Mouse (Mus musculus): ENCODE measurements at regions not wholly inside any gene's neighbourhood (a gene's known extent, or its start where the extent isn't known, plus 50 kb on each side); places are given as distances from the start of the nearest gene placed in this dataset.

GRCm38 (mm10) chr5:79679051-79679450, 1340.9 kb upstream of the Adgrl3 start:
- DNase-seq (ENCODE audit: low read depth, low spot score), result no peak

DNA sequence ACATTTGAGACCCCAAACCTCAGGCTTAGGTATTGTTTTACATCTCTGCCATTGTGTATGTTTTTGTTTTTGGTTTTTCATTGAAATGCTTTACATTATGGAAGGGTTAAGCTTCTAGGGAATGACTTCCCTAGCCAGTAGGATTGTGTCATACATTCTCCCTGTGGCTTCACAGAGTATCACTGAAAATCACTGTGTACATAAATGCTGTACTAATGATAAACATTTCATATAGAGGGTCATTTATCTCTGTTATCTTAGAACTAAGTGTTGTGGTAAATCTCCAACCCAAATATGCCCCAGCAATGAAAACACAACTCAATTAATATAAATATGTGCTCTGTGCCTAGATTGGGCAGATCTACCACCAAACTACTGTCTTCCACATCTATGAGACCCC, 1339.6 kb upstream of the Adgrl3 start:
- DNase-seq (ENCODE audit: low read depth, low spot score), result no peak

DNA sequence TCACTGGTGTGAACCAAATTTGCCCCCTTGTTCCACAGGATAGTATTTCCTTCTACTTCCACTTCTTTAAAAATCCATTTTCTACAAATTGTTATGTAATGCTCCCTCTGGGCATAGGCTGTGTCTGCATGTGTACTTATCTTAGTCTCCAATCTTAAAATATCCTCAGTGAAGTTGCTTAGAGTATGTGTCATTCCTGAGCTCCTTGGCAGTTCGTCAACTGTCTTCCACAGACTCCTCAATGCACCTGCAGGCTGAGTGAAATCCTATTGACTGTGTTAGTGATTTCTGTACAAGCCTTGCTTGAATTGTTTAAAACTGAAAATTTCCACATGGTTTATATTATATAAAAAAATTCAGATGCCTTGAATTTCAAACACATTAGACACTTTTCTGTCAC, 1313.3 kb upstream of the Adgrl3 start:
- no peak for DNase-seq (ENCODE audit: low read depth, low spot score)

DNA sequence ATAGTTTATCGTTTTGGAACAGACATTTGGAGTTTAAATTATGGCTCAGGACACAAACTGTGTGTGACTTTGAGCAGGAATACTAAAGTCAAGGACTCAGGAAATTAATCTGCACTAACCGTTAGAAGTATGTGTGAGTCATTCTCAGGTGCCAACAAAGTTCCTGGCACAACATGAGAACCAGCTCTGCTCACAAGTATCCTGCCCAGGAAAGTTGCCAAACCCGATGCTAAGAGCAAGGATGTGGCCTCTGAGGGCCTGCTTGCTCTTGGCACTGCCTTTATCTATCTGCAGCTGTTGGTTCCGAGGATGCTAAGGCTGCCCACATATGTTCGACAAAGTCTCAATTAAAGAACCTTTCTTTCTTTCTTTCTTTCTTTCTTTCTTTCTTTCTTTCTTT, 1285.1 kb upstream of the Adgrl3 start:
- no peak for DNase-seq (ENCODE audit: low read depth, low spot score)

- no peak for DNase-seq (ENCODE audit: low read depth, low spot score)
These were observed 1235.5 kb upstream of the Adgrl3 start for GRCm38 (mm10) chr5:79784391-79784790.

DNA sequence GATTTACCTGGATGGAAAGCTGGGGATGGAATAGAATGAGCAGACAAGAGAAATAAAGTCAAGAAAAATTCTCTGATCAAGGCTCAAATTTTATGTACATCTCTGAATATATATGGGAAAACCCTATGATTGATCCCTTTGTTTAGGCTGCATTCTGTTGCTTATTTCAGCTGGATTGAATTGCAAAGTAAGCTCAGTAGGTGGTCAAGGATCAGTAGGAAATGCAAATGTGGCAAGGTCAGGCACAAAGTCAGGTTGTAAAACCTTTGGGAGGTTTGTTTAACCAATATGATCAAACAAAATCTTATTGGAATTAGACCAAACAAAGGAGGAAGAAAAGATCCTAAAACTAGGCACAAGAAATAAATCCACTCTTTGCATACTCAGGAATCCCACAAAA, 1193.4 kb upstream of the Adgrl3 start:
- no peak for DNase-seq (ENCODE audit: low read depth, low spot score)

- DNase-seq (ENCODE audit: low read depth, low spot score), result peak; percentile 18
These were observed 1173.5 kb upstream of the Adgrl3 start for GRCm38 (mm10) chr5:79846456-79846855.

GRCm38 (mm10) chr5:79855866-79856265, 1164.1 kb upstream of the Adgrl3 start:
- peak; percentile 60 for DNase-seq (ENCODE audit: low read depth, low spot score)

DNA sequence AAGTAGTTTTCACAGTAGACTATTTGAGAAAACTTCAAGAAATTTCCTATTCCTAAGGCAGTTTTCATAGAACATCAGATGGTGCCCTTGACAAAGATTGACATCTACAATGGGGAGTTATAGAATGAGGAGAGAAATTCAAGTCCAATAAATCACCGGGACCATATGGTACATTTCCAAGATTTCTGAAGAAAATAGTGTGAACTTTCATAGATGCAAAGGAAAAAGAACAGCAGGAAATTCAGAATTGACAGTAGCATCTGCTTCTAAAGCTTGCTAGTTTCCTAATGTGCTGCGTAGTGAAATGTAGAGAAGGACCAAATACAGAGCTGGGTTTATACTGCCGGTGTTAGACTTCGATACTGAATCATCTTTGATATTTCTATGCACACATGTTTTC, 1119.2 kb upstream of the Adgrl3 start:
- DNase-seq (ENCODE audit: low read depth, low spot score), result peak; percentile 28

GRCm38 (mm10) chr5:79905341-79905740, 1114.6 kb upstream of the Adgrl3 start:
- no peak for DNase-seq (ENCODE audit: low read depth, low spot score)
